Mouse (Mus musculus) natural killer cell, adult 2 months (primary cell): Measurements from ENCODE around the gene Cdk17.

Experiments used
- DNase-seq, 2 experiments: peaks; one replicate each; pipeline ENCODE4 v3.0.0; 2022; ENCODE audit warnings: low spot score in 2 of 2

The Cdk17 gene

DNA sequence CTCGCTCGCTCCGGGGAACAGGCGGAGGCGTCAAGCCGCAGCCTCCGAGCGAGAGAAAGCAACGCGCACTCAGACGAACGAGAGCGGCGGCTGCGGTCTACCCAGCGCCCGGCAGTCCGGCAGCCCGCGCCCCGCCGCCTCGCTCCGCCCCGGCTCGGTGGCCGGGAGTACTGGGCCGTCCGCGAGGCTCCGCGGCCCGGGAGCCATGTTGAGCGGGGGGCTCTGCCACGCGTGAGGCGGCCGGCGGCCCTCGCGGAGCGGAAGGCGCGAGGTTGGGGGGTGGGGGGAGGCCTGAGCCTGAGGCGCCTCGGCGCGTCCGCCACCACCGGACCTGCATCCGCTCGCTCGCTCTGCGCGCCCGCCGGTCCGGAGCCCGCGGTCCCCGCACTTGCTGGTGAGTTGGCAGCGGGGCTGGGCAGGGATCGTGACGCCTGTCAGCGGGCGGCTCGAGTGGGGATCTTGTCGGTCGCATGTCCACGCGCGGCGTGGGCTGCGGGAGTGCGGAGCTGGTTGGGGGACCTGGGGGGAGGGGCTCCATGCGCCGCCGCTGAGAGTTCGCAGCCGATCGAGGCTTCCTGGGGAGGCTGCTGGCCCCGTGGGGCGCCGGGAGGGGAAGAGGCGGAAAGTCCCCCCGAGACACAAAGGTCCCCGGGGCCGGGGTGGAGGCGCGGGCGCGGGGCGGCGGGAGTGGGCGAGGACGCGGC lies at the start of gene Cdk17:
TSS of gene Cdk17 (plus strand) at position 69 of the 704 bp plus-strand sequence.
- DNase-seq, result peak; percentile 75 to 76

GRCm38 (mm10) chr10:93111412-93111811 lies 49.3 kb upstream of the Cdk17 start:
- no peak for DNase-seq

DNA sequence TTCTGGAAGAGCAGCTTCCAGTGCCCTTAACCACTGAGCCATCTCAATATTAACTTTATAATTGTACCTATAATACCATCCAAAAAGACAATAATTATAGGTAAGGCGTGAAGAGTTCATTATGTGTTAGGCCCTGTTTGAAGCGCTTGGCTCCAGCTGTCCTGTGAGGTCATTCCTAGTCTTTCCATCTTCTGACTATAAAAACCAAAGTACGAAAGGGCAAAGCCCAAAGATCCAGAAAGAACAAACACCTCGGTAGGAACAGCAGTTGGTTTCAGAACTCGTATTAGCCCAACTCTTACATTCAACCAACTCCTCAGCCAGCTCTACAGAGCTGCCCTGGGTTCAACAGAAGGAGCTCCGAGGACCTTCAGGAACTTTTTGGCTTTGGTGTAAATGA lies 48.7 kb upstream of the Cdk17 start:
- no peak for DNase-seq

GRCm38 (mm10) chr10:93113968-93114367 lies 46.7 kb upstream of the Cdk17 start:
- DNase-seq, result no peak

DNA sequence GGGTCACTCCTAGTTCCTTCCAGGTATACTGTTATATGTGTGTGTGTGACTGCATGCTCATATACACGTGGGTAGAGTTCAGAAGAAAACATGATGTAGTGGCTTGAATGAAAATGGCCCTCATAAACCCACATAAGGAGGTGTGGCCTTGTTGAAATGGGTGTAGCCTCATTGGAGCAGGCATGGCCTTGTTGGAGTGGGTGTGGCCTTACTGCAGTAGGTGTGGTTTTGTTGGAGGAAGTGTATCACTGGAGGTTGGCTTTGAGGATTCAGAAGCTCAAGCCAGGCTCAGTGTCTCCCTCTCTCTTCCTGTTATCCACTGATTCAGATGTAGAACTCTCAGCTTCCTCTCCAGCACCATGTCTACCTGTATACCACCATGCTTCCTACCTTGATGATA lies 45.9 kb upstream of the Cdk17 start:
- no peak for DNase-seq

- no peak for DNase-seq
Measured at GRCm38 (mm10) chr10:93115743-93116142, 44.9 kb upstream of the Cdk17 start.

- no peak for DNase-seq
Measured at GRCm38 (mm10) chr10:93116636-93117035, 44.0 kb upstream of the Cdk17 start.

- no peak for DNase-seq
Measured at GRCm38 (mm10) chr10:93119809-93120208, 40.9 kb upstream of the Cdk17 start.

GRCm38 (mm10) chr10:93121262-93121860 lies 39.3 kb upstream of the Cdk17 start:
- no peak for DNase-seq

- no peak for DNase-seq
Measured at GRCm38 (mm10) chr10:93122399-93123184, 38.1 kb upstream of the Cdk17 start.

GRCm38 (mm10) chr10:93123310-93123709 lies 37.4 kb upstream of the Cdk17 start:
- DNase-seq, result no peak

GRCm38 (mm10) chr10:93123957-93124613 lies 36.6 kb upstream of the Cdk17 start:
- peak; percentile 81 for DNase-seq

DNA sequence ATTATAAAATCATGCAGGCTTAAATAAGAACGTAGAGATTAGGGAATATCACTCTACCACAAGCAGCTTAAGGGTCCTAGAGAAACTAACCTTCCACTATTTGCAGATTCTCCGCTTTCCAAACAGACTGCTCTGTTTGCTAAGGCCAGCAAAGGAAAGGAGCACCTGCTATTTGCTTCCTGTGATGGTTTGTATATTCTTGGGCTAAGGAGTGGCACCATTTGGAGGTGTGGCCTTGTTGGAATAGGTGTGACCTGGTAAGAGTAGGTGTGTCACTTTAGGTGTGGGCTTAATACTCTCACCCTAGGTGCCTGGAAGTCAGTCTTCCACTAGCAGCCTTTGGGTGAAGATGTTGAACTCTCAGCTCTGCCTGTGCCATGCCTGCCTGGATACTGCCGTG lies 34.6 kb upstream of the Cdk17 start:
- DNase-seq, result no peak

DNA sequence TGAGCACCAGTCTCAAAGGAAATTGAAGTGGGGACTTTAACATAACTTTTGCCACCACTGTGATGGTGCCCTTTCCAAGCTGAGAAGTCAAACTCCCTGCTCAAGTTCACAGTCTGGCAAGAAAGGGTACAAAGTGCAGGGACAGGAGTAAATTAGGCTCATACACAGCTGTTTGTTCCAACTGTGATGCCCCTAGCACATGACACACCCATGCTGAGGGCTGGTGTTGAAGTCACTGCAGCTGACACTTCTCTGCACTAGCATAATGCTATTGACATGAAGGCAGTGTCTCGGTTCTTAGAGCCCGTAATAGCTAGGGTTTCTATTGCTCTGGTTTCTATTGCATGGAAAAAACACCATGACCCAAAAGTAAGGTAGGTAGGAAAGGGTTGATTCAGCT lies 32.1 kb upstream of the Cdk17 start:
- no peak for DNase-seq

- DNase-seq, result no peak
Measured at GRCm38 (mm10) chr10:93129345-93129744, 31.3 kb upstream of the Cdk17 start.

GRCm38 (mm10) chr10:93129904-93130455 lies 30.7 kb upstream of the Cdk17 start:
- no peak for DNase-seq

GRCm38 (mm10) chr10:93130456-93130940 lies 30.2 kb upstream of the Cdk17 start:
- DNase-seq, result no peak

- no peak for DNase-seq
Measured at GRCm38 (mm10) chr10:93131865-93132566, 28.7 kb upstream of the Cdk17 start.

DNA sequence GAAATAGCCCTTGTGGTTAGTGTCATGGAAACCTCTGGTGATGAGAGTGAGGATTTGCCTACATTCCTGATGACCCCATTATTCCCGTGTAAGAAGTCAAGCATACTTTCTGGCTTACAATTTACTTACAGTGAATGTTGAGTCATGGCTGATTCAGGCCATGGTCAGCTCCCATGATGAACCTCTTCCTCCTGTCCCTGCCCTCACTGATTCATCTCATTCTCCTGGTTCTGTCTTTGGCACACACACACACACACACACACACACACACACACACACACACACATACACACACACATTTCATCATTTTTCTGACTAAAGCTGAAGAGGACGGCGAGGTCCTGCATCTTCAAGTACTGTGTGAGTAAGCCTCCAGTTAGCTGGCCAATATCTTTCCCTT lies 21.9 kb upstream of the Cdk17 start:
- DNase-seq, result no peak

GRCm38 (mm10) chr10:93140778-93141177 lies 19.9 kb upstream of the Cdk17 start:
- no peak for DNase-seq

DNA sequence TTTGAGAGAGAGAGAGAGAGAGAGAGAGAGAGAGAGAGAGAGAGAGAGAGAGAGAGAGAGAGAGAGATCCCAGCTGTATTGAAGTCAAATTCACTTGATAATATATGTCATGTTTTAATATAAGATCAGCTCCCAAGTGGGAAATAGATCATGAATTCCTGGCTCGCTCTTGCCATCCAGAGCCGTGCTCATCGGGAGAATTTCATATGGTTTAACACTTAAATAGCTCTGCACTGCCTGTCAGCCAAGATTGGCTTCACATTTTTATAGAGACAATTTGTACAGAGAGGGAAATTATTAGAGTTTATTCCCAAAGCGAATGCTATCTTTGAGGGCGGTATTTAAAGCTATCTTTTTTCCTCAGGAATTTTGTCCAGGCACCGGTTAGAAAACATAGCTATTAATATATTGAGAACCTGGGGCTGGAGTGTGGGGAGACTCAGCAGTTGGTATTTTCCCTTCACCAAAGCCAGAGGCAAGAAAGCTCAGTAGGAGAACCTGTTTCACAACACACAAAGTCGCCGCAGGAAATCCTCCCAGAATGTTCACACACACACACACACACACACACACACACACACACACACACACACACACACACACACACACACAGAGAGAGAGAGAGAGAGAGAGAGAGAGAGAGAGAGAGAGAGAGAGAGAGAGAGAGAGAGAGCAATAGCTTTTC lies 17.9 kb upstream of the Cdk17 start:
- DNase-seq, result no peak
